Mouse (Mus musculus): ENCODE measurements at regions not wholly inside any gene's neighbourhood (a gene's known extent, or its start where the extent isn't known, plus 50 kb on each side); places are given as distances from the start of the nearest gene placed in this dataset.

DNA sequence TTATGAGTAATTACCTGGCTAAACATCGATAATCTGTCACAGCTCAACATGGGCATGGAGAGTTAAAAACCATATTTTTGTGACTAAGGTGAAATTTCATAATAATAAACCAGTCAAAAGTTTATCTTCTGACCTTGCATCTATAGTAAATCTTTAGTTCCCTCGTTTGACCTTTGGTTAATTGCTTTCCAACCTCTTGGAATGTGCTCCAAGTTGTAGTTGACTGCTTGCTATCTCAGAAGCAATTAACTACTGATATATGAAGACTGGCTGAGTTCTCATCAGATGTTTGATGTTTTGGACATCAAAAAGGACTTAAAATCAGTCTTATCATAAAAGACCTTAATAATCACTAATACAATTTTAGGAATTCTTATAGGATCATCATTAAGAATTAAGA lies 895.8 kb upstream of the Tmprss15 start:
- no peak for DNase-seq

DNA sequence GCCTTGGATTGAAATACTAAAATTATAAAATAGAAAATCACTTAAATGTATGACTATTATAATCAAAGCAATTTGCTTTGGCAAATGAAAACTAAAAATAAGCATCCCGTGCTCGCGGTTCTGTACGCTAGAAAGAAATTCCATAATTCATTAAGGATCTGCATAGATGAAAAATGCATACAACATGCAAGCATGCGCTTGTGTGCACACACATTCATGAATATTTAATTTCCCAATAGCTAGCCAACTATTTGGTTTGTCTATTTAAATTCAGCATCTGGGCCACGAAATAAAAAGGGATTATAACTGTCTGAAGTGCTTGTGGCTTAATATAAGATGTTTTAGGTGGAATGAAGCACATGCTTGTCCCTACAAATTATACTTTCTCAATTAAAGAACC lies 881.2 kb upstream of the Tmprss15 start:
- peak; percentile 4 for DNase-seq

- no peak for DNase-seq
These were observed 846.1 kb upstream of the Tmprss15 start for GRCm38 (mm10) chr16:79937042-79937441.

GRCm38 (mm10) chr16:79907126-79907525 lies 816.2 kb upstream of the Tmprss15 start:
- DNase-seq = peak; percentile 30

GRCm38 (mm10) chr16:79901467-79901866 lies 810.6 kb upstream of the Tmprss15 start:
- DNase-seq = no peak

DNA sequence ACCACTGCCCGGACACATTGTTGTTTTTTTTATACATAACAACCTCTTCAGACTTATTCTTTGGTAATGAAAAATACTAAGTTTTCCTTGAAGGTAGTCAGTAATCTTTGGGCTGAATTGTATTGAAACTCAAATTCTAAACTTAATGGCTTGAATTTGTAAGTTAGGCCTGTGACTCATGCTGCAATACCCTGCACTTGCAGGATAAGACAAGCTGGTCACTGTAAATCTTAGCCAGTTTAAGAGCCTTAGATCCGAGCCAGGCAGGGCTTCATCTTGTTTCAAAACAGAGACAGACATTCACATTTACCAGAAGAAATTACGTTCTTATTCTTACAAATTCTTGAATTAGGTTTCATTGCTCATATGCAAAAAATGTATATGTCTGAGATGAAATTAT lies 791.0 kb upstream of the Tmprss15 start:
- no peak for DNase-seq

DNA sequence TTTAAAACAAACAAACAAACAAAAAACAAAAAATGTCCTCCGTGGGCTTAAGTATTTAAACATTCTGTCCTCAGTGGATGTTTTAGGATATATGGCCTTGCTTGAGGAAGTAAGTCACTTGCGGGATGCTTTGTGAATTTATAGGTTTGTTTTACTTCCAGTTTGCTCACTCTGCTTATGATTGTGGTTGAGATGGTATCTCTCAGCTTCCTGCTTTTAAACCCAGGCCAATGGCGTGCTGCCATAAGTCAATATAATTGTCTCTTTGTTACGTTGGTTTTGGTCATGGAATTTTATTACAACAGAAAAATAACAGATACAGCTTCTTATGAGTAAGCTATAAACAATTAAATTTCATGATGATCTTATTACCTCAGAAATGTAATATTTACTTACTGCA lies 787.2 kb upstream of the Tmprss15 start:
- no peak for DNase-seq

- no peak for DNase-seq
These were observed 785.9 kb upstream of the Tmprss15 start for GRCm38 (mm10) chr16:79876827-79877226.

GRCm38 (mm10) chr16:79870578-79871270 lies 779.8 kb upstream of the Tmprss15 start:
- DNase-seq = peak; percentile 5

DNA sequence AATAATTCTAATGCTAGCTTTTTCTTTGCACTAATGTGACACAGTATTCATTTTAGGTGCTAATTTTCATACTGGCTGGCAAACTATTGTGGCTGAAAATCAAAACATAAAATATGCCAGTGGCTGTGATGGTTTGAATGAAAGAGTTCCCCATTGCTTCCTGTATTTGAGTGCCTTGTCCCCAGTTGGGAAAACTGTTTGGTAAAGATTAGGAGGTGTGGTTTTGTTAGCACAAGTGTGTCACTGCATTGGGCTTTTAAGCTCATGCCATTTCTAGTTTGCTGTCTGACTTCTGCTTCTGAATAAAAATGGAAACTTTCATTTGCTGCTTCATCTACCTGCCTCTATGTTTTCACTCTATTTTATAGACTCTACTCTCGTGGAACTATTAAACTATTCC lies 768.6 kb upstream of the Tmprss15 start:
- no peak for DNase-seq

DNA sequence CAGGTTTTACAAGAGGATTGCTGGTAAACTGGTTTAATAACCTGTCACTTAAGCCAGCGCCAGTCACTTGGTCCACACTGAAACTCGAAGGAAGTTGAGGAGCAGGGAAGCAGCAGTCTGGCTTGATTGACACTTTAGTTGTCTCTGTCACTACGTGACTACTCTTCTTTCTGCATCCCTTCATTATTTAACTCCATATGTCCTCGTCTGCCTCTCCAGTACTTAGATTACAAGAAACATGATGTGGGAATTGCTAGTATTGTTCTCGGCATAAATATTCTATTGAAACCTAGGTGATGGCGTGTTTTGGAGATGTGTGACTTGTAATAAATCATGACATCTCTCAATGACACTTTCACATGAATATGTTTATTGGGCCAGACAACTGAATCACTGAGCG lies 758.3 kb upstream of the Tmprss15 start:
- peak; percentile 3 for DNase-seq

DNA sequence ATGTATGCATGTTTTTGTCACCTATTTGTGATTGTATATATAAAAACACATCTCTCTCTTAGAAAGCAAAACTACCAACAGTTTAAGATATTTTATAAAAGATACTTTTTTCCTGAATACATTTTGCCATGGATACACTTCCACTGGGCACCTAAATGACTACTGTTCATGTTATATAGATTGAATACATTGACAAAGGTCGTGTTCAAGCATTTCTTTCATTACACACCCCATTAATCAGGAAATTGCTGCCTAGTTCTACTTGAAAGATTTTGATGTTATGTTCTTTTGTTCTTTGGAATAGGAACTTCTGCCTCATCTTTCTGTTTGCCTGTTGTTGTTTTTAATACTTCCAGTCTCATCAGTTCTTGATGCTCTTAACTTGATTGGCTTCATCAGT lies 726.0 kb upstream of the Tmprss15 start:
- DNase-seq = no peak

DNA sequence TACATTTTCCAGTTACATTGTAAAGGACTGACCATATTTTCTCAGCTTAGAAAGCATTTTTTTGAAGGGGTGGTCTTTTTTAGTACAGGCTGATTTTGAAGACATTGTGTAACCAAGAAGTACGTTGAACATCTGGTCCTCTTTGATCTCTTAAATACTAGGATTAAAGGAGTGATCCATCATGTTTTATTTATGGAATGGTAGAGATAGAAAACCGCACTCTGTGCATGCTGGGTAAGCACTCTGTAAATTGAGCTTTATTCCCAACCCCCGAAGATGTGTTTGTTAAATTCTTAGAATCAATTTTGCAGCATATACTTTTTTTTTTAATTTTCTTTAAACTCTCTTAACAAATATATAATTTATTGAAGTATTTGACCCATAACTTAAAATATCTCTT lies 687.8 kb upstream of the Tmprss15 start:
- no peak for DNase-seq

All from retina, postnatal 1 day (tissue).